Mouse (Mus musculus) left cerebral cortex, adult 6 months (tissue): ENCODE results near the gene Fam69a. TPM values are rescaled to one million over a fixed set of nuclear protein-coding genes. Genes with fewer than 3 reads are reported as not detected.

Experiments used
- long read RNA-seq, 2 experiments: library from polyadenylated mRNA; unstranded; transcript quantifications; one replicate each; pipeline ENCODE4 v2.0.0; 2019 to 2020
- polyA plus RNA-seq: library from polyadenylated mRNA; unstranded; fragments of <200 nt; fragmentation: Nextera tagmentation; gene quantifications from 2 replicates; pipeline ENCODE4 v1.2.3, GENCODE M21; 2021

Fam69a gene
- 14.6 and 17.7 TPM in 2 replicates for polyA plus RNA-seq
- long read RNA-seq, experiment 1, transcript Fam69a-201 (5 exons, 2,721 nt): major isoform, 86 of 94 reads
- long read RNA-seq, experiment 1, partial matches to known transcripts: 3 of 94 reads
- long read RNA-seq, experiment 1, other reads (novel, unspliced or antisense): 5 of 94 reads
- long read RNA-seq, experiment 2, transcript Fam69a-201 (5 exons, 2,721 nt): major isoform, 28 of 43 reads
- long read RNA-seq, experiment 2, partial matches to known transcripts: 4 of 43 reads
- long read RNA-seq, experiment 2, other reads (novel, unspliced or antisense): 11 of 43 reads

DNA sequence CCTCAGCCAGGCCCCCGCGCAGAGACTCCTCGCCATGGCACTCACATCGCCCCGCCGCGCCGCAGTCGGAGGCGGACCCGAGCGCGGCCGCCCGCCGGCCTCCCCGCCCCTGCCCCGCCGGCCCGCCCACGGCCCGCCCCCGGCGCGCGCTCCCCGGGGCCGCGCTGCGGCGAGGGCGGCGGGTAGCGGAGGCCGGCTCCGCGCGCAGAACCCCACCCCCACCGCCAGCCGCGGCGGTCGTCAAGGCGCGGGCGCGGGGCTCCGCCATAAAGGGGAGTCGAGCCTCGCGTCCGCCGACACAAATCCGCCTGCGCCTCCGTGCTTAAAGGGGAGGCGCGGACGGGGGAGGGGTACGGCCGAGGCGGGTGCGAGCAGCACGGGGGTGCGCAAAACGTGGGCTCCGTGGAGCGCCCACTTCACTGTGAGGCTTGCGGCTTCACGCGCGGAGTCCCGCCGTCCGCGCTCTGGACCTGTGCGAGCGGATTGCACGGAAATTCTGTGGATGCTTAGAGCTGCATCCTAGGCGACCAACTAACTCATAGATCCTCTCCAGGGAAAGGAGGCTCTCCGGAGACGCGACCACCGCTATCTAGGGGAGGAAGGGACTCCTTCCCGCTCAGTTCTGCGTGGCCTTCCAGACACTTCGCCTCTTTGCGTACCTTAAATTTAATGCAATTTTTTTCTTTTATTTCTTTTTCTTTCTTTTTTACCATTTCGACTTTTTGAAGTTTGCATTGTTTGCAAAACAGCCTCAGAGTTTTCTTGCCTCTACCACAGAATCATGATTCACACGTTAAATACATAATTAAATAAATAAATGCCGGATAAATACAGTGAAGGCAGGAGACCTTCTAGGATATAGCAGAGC lies at the start of gene Fam69a:
Gene Fam69a, minus strand, starts transcription at position 119 of the 868 bp plus-strand sequence.

GRCm38 (mm10) chr5:107900206-107901013 lies 86.5 kb downstream of the Fam69a start, which contains the start of gene Rpl5:
Gene Rpl5 (plus strand): TSS chr5:107900502.

DNA sequence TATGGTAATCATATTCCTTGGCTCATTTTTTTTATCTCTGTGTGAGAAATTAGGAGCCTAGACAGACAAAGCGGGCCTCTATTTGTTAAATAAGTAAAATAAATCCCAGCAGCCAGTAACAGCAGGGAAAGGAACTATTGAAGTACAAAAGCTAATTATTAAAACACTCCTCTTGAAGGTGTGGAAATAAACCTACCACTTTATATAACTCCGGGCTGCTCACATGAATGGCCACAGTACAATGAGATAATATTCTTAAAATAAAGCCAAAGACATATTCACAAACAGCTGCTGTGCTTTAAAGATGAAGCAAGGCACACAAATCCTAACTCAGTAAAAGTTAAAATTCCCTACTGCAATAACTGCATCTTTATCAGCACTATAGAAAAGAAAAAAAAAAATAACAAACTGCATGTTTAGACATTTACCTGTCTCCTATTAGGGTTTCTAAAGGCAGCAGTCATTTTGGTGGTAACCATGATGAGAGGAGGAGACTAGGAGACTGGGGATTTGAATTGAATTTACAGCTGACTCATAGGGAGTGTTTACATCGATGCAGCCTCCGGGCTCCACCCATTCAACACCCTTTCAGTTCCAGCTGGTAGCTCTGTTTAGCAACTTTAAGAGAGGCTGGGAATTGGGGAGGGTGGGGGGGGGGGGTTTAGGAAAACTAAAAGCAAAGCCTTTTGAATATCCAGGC lies 112.2 kb downstream of the Fam69a start, which contains the start of gene Evi5:
Gene Evi5, minus strand, starts transcription at position 547 of the 700 bp plus-strand sequence.

Other genes with a start within 250 kb of the Fam69a start
- gene Ube2d2b, start 157.0 kb downstream of the Fam69a start, polyA plus RNA-seq: not detected in 2 replicates
- 31.5 and 65.1 TPM in 2 replicates for gene Evi5, start 112.0 kb downstream of the Fam69a start, polyA plus RNA-seq
- 74.5 and 103 TPM in 2 replicates for gene Rpl5, start 86.6 kb downstream of the Fam69a start, polyA plus RNA-seq
- gene Mtf2, start 78.6 kb upstream of the Fam69a start, polyA plus RNA-seq: 19.7 and 24.5 TPM in 2 replicates
- gene Tmed5, start 145.5 kb upstream of the Fam69a start, polyA plus RNA-seq: 34.2 and 50.6 TPM in 2 replicates
- 0.80 and 1.0 TPM in 2 replicates for gene Ccdc18, start 145.8 kb upstream of the Fam69a start, polyA plus RNA-seq